Mouse (Mus musculus) myocyte (in vitro differentiated cells): Measurements from ENCODE around the gene Gdpd1. TPM values are rescaled to one million over a fixed set of nuclear protein-coding genes. Genes with fewer than 3 reads are reported as not detected.
A peak's percentile ranks its signal among the peaks of the same experiment; 100 is the strongest.

Source experiments
- H3K27me3 ChIP-seq: one replicate; pipeline ENCODE4 v1.6.1; 2011; ENCODE audit not compliant: control insufficient read depth, insufficient read depth, insufficient read length
- H3K36me3 ChIP-seq: one replicate; pipeline ENCODE4 v1.6.1; 2011; ENCODE audit not compliant: control insufficient read depth, insufficient read depth
- H3K4me2 ChIP-seq: one replicate; pipeline ENCODE4 v1.6.1; 2011; ENCODE audit warnings: low read depth, control low read depth
- H3K4me3 ChIP-seq: one replicate; pipeline ENCODE4 v1.5.1; 2011; ENCODE audit warnings: mild to moderate bottlenecking, control low read depth, moderate library complexity
- H3K79me2 ChIP-seq: one replicate; pipeline ENCODE4 v1.6.1; 2011; ENCODE audit not compliant: control insufficient read depth, insufficient read depth
- H3ac ChIP-seq: one replicate; pipeline ENCODE4 v1.6.1; 2011; ENCODE audit not compliant: control insufficient read depth, insufficient read length
- CEBPB ChIP-seq: IDR thresholded peaks from 2 replicates; pipeline ENCODE4 v1.6.1; 2011; ENCODE audit warnings: mild to moderate bottlenecking, moderate library complexity; ENCODE audit not compliant: poor library complexity, insufficient read depth, severe bottlenecking
- E2F4 ChIP-seq: IDR thresholded peaks from one replicate; pipeline ENCODE4 v1.6.1; 2011; ENCODE audit warnings: mild to moderate bottlenecking, control low read depth, moderate library complexity; ENCODE audit not compliant: insufficient read depth
- MAX ChIP-seq: IDR thresholded peaks from one replicate; pipeline ENCODE4 v1.6.1; 2011; ENCODE audit warnings: low read depth, mild to moderate bottlenecking, control low read depth
- MYOD1 ChIP-seq, 3 experiments: IDR thresholded peaks; one replicate each; pipeline ENCODE4 v1.6.1; 2011; ENCODE audit warnings: control low read depth in 2 of 3, low read depth in 2 of 3, mild to moderate bottlenecking in 2 of 3, moderate library complexity in 1 of 3; ENCODE audit not compliant: insufficient read length in 2 of 3, control insufficient read depth in 1 of 3
- MYOG ChIP-seq, 3 experiments: IDR thresholded peaks; one replicate each; pipeline ENCODE4 v1.6.1; 2011; ENCODE audit warnings: control low read depth in 2 of 3, low read depth in 2 of 3, mild to moderate bottlenecking in 2 of 3; ENCODE audit not compliant: insufficient read length in 2 of 3, control insufficient read depth in 1 of 3, insufficient read depth in 1 of 3
- POLR2A ChIP-seq: IDR thresholded peaks from one replicate; pipeline ENCODE4 v1.6.1; 2011; ENCODE audit warnings: low read depth, mild to moderate bottlenecking, control low read depth, moderate library complexity; ENCODE audit not compliant: insufficient read length
- POLR2AphosphoS2 ChIP-seq: IDR thresholded peaks from one replicate; pipeline ENCODE4 v1.6.1; 2011; ENCODE audit warnings: low read depth, control low read depth; ENCODE audit not compliant: insufficient read length
- REST ChIP-seq: IDR thresholded peaks from one replicate; pipeline ENCODE4 v1.6.1; 2011; ENCODE audit warnings: mild to moderate bottlenecking, control low read depth, moderate library complexity; ENCODE audit not compliant: insufficient read depth, insufficient read length
- SRF ChIP-seq: IDR thresholded peaks from one replicate; pipeline ENCODE4 v1.6.1; 2011; ENCODE audit warnings: low read depth; ENCODE audit not compliant: control insufficient read depth, insufficient read length
- TCF12 ChIP-seq: IDR thresholded peaks from one replicate; pipeline ENCODE4 v1.6.1; 2011; ENCODE audit warnings: mild to moderate bottlenecking, control low read depth; ENCODE audit not compliant: poor library complexity, insufficient read depth, severe bottlenecking
- TCF3 ChIP-seq: IDR thresholded peaks from one replicate; pipeline ENCODE4 v1.6.1; 2011; ENCODE audit warnings: low read depth, control low read depth; ENCODE audit not compliant: insufficient read length
- USF1 ChIP-seq: IDR thresholded peaks from one replicate; pipeline ENCODE4 v1.6.1; 2011; ENCODE audit warnings: low read depth, mild to moderate bottlenecking, control low read depth, moderate library complexity
- polyA plus RNA-seq: library from polyadenylated mRNA; unstranded; fragments of >200 nt; fragmentation: generic; extraction: Trizol; gene quantifications from one replicate; pipeline ENCODE4 v1.2.1, GENCODE M21; 2012; ENCODE audit warnings: missing spikeins

Gene Gdpd1
- polyA plus RNA-seq, 1 experiment: 9.9 TPM

DNA sequence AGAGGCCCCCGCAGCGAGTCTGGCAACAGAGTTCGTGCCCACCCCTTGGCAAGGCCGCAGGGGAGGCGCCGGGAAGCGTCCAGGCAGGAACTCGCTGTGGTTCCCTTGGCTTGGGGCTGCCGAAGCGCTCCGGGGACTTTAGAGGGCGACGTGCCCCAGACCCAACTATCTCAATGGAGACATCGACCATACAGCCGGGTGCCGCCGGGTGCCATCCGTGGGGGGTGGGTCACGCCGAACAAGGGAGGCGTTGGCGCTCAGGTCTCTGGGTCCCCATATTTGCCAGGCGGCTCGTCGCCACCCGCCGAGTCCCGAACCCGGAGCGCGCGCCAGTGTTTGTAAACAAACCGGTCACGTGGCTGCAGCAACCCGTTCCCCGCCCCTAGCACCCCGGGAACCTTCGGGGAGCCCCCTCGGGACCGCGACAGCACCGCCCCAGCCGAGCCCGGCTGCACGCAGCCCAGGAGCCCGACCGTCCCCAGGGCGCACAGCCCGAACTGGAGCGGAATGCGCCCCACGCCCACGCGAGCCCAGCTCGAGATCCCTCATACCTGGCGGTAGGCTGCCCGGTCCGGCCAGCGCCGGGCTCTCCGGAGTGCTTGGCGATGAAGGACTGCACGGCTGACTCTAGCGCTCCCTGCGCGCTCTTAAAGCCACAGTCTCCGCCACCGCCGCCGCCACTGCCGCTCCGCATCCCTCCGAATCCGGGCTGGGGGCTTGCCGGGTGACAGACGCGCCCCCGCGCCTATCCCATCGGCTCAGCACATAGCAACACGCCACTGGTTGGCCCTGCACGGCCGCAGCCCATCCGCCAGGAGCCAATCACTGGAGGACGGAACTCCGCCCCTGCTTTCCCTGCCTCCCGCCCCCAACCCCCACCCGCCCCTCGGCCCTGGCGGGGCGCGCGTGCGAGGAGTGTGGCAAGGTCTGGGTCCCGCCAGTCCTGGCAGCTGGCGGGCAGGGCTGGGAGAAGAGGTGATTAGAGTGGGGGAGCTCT is 80.5 kb downstream of the Gdpd1 start, which contains the start of gene Ypel2:
Gene Ypel2 (minus strand): TSS at position 667 of the 997 bp plus-strand sequence.
- peak; percentile 58 for TF ChIP-seq POLR2A
- no peak for TF ChIP-seq REST
- TF ChIP-seq SRF: no peak
- no peak for TF ChIP-seq TCF12
- TF ChIP-seq POLR2AphosphoS2: no peak
- no peak for TF ChIP-seq MAX
- peak in 2 of 3 experiments; percentile 12 to 32 for TF ChIP-seq MYOD1 (IDR thresholded peaks at IDR 0.05; ENCODE audit: control insufficient read depth in 1 of 3, insufficient read length in 2 of 3, low read depth in 2 of 3)
- TF ChIP-seq USF1: peak; percentile 73
- TF ChIP-seq CEBPB: no peak
- TF ChIP-seq TCF3: peak; percentile 3
- TF ChIP-seq MYOG (IDR thresholded peaks at IDR 0.05; ENCODE audit: control insufficient read depth in 1 of 3, insufficient read depth in 1 of 3, insufficient read length in 2 of 3, low read depth in 2 of 3): peak in 1 of 3 experiments; percentile 55
- no peak for TF ChIP-seq E2F4
- no peaks in the 10 kb centered on the region for H3K79me2 ChIP-seq
- H3K36me3 ChIP-seq: no peaks in the 10 kb centered on the region
- peak within 1 kb of the TSS; percentile 39 for H3K4me3 ChIP-seq
- no peaks in the 10 kb centered on the region for H3K27me3 ChIP-seq
- peak within 1 kb of the TSS; percentile 91 for H3K4me2 ChIP-seq
- peak within 1 kb of the TSS; percentile 57 for H3ac ChIP-seq

DNA sequence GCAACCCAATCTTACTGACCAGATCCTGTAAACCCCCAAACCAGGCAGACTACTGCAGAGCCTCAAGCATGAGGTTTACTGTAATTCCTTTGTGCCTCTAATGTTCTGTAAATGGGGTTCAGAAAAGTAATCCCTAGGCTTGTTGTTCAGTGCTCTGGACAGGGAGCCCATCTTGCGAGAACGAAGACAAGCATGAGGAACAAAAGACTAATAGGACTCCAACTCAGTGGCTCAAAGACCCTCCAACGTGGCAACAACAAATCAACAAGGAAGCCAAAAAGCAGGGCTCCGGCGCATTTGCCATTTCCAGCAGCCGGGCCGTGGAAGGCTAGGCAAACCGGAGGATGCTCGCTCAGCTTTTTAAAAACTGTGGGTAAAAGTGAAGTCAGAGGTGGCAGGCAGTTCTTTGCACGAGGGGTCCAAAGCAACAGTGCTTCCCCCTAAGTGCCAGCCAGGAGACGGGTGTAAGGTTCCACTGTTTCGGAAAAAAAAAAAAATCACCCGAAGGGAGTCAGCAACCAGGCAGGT is 81.3 kb downstream of the Gdpd1 start:
- Histone ChIP-seq H3ac (peak overlapping the region; percentile 57), H3K4me2 (peak overlapping the region; percentile 91), H3K79me2 (no peaks in the 10 kb centered on the region)

DNA sequence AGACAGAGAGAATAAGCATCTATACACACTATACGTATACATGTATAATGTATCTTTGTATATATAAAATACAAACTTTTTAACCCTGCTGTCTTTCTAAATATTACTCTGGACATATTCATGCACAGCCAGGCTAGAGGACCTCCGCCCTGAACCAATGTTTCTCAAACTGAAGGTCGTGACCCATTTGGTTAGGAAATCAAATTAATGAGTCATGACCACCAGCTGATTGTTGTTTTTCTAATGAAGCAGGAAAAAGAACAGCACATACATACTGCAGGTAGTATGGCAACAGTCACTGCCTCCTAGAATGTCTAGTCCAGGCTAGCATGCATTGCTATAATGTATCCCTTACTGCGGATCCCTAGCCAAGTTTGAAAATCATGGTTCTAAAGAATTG is 82.6 kb downstream of the Gdpd1 start:
- TF ChIP-seq MAX: no peak
- no peak for TF ChIP-seq USF1
- TF ChIP-seq POLR2AphosphoS2: no peak
- no peak for TF ChIP-seq MYOG (IDR thresholded peaks at IDR 0.05; ENCODE audit: control insufficient read depth in 1 of 3, insufficient read depth in 1 of 3, insufficient read length in 2 of 3, low read depth in 2 of 3)
- TF ChIP-seq TCF12: no peak
- TF ChIP-seq SRF: no peak
- Histone ChIP-seq H3K27me3 (no peaks in the 10 kb centered on the region), H3K4me3 (no peak overlapping the region), H3K79me2 (no peaks in the 10 kb centered on the region), H3K4me2 (no peak overlapping the region), H3K36me3 (no peaks in the 10 kb centered on the region), H3ac (no peak overlapping the region)

More for the DNA sequence above, 81.3 kb downstream of the Gdpd1 start:
- TF ChIP-seq SRF: no peak
- no peak for TF ChIP-seq MYOD1 (IDR thresholded peaks at IDR 0.05; ENCODE audit: control insufficient read depth in 1 of 3, insufficient read length in 2 of 3, low read depth in 2 of 3)
- TF ChIP-seq MYOG (IDR thresholded peaks at IDR 0.05; ENCODE audit: control insufficient read depth in 1 of 3, insufficient read depth in 1 of 3, insufficient read length in 2 of 3, low read depth in 2 of 3): no peak
- no peak for TF ChIP-seq REST
- no peak for TF ChIP-seq POLR2A
- TF ChIP-seq POLR2AphosphoS2: no peak
- no peak for TF ChIP-seq E2F4
- no peak for TF ChIP-seq USF1
- TF ChIP-seq TCF12: no peak
- no peak for TF ChIP-seq MAX
- TF ChIP-seq TCF3: no peak
- peak overlapping the region; percentile 39 for H3K4me3 ChIP-seq
- H3K27me3 ChIP-seq: no peaks in the 10 kb centered on the region
- no peaks in the 10 kb centered on the region for H3K36me3 ChIP-seq

DNA sequence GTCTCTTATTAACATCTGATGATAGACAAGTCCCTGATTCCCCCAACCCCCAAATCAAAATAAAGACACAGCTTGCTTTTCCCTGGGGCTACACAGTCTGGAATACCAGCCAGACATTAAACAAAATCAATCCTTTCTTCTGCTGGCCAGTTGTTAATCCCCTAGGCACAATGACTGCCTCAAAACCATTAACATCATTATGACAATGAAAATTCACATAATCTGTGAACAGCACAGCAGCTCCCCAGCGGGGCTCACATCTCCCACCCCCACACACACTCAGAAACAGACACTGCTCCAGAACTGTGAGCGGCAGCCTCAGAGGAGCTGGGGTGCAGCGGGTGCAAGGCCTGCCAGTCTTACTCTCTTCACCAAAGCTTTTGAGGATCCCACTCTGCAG is 83.6 kb downstream of the Gdpd1 start:
- Histone ChIP-seq H3ac (no peak overlapping the region), H3K27me3 (no peaks in the 10 kb centered on the region), H3K4me3 (no peak overlapping the region), H3K4me2 (no peak overlapping the region), H3K36me3 (no peaks in the 10 kb centered on the region), H3K79me2 (no peaks in the 10 kb centered on the region)
- no peak for TF ChIP-seq USF1
- TF ChIP-seq CEBPB: no peak
- TF ChIP-seq POLR2AphosphoS2: no peak
- no peak for TF ChIP-seq MYOD1 (IDR thresholded peaks at IDR 0.05; ENCODE audit: control insufficient read depth in 1 of 3, insufficient read length in 2 of 3, low read depth in 2 of 3)
- TF ChIP-seq REST: no peak
- TF ChIP-seq TCF12: no peak

DNA sequence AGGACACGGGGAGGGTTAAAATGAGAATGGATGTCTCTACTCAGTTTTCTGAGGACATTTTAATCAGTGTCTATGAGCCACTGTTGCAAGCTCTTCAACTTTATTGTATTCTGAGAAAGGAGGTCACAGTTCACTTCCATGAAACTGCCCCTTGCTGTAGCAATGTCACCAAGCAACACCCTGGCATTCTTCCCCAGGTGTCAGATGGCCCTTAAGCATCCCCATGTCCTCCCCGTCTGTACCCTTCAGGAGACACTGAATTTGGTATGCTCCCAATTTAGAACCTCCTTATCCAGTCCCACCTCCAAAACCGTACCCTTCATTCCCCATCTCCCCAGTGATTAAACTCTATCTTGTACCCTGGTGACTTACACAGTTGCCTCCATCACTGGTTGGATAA is 88.9 kb downstream of the Gdpd1 start:
- H3K27me3 ChIP-seq: no peaks in the 10 kb centered on the region
- H3K79me2 ChIP-seq: no peaks in the 10 kb centered on the region
- H3K4me3 ChIP-seq: no peak overlapping the region
- H3K36me3 ChIP-seq: no peaks in the 10 kb centered on the region
- no peak overlapping the region for H3ac ChIP-seq
- TF ChIP-seq TCF3: no peak
- TF ChIP-seq CEBPB: no peak
- H3K4me2 ChIP-seq: no peak overlapping the region

Other genes with a start within 250 kb of the Gdpd1 start
- 1.5 TPM for gene Ypel2, start 80.4 kb downstream of the Gdpd1 start, polyA plus RNA-seq
- 13.1 TPM for gene Smg8, start 12.7 kb upstream of the Gdpd1 start, polyA plus RNA-seq
- gene Prr11, start 34.6 kb upstream of the Gdpd1 start, polyA plus RNA-seq: 9.3 TPM
- 5.6 TPM for gene Ska2, start 35.2 kb upstream of the Gdpd1 start, polyA plus RNA-seq
- gene Trim37, start 53.0 kb upstream of the Gdpd1 start, polyA plus RNA-seq: 6.7 TPM